Mouse (Mus musculus) gastrocnemius, adult 2 months (tissue): ENCODE measurements around the gene Cyct. TPM values are rescaled to one million over a fixed set of nuclear protein-coding genes. Genes with fewer than 3 reads are reported as not detected.
A peak's percentile ranks its signal among the peaks of the same experiment; 100 is the strongest.

Experiments used
- DNase-seq: peaks from one replicate; pipeline ENCODE4 v3.0.0; 2022
- H3K27ac ChIP-seq: fragments of 200-600 bp; 2 replicates; pipeline ENCODE4 v1.8.1; 2022; ENCODE audit warnings: mild to moderate bottlenecking
- H3K4me3 ChIP-seq: fragments of 200-600 bp; 2 replicates; pipeline ENCODE4 v1.8.1; 2022; ENCODE audit warnings: mild to moderate bottlenecking, moderate library complexity
- CTCF ChIP-seq: fragments of 200-600 bp; IDR thresholded peaks from 2 replicates; pipeline ENCODE4 v1.8.1; 2022; ENCODE audit warnings: antibody characterized with exemption, mild to moderate bottlenecking, moderate library complexity
- intact Hi-C: fragments of 180-260 bp; cut with DNase I; formaldehyde crosslinking; loops from one replicate; pipeline ENCODE4 v1.15.1; 2025
- total RNA-seq, 2 experiments: library from RNA; stranded (reverse); gene quantifications; 2 replicates each; pipeline ENCODE4 v1.2.3; 2021

Gene Cyct
- total RNA-seq, 2 experiments from 2014 or later: not detected

- peak; percentile 90 for DNase-seq
- TF ChIP-seq CTCF: peak; percentile 93
- Histone ChIP-seq H3K27ac (peak within 1 kb of the TSS; percentile 90), H3K4me3 (peak within 1 kb of the TSS; percentile 98)
- intact Hi-C loops: loop anchor here (1.0 to 10.0 kb wide), 2 partner anchors 215 to 248 kb away; no protein-coding TSS in a partner anchor
Observed at GRCm38 (mm10) chr2:76369821-76370655, 9.8 kb upstream of the Cyct start, which contains the start of gene Rbm45. TSS of gene Rbm45 (plus strand) at chr2:76369984.

DNA sequence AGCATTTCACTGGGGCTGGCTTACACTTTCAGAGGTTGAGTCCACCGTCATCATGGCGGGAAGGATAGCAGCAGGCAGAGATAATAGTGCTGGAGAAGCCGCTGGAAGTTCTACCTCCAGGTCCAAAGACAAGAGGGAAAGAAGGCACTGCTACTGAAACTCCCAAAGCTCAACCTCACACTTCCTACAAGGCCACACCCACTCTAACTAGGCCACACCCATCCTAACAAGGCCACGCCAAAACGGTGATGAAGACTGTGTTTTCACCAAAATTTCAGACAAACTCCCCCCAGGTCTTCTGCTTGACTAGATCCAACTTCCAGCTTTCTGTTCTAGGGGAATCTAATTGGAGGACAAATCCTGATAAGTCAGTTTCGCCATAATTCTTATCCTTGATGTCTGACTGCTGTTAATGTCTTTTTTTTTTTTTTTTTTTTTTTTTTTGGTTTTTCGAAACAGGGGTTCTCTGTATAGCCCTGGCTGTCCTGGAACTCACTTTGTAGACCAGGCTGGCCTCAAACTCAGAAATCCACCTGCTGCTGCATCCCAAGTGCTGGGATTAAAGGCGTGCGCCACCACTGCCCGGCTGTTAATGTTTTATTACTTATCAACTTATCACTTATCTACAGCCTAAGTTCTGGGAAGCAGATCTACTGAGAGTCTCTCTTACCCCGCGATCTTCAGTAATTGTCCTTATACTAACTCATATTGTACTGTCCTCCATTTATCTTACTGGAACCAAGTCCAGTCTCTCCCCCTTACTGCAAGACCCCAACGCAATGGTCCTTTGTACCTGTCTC is 8.8 kb upstream of the Cyct start:
- no peak overlapping the region for H3K4me3 ChIP-seq
- intact Hi-C loops: loop anchor here (1.0 to 10.0 kb wide), 2 partner anchors 216 to 249 kb away; no protein-coding TSS in a partner anchor
- DNase-seq: no peak
- TF ChIP-seq CTCF: no peak
- H3K27ac ChIP-seq: no peak overlapping the region; the same call in 1 of the 2 replicates

DNA sequence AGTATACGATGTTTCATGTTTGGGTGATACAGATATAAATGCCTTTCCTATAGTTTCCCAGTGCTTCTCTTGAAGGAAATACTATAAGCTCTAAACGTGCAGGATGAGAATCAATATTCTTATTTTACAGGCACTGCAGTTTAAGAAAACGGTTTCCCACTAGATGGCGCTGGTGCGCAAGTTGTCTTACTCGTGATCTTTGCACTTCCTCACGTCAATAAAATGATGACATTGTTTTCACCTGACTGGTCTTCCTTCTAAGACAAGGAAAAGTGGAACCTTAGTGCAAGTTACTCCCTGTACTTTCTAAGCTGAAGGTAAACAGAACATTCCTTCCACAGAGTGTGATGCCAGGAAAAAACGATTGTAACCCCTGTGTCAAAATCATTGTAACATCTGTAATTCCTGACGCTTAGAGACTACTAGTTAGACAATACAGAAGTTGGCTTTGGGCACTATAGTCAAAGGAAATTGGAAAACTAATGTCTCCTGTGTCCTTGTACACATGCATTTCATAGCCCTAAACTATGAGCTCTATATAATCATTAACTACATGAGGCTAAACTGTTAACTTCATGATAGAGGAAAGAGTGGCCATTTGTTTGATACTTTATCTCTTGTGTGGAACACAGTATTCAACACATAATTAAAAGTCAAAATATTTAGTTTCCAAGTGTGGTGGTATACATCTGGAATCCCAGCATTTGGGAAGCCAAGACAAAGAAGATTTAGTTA is 7.1 kb upstream of the Cyct start:
- intact Hi-C loops: loop anchor here (10.0 kb wide), 1 partner anchor 217 kb away; no protein-coding TSS in a partner anchor
- no peak overlapping the region for H3K4me3 ChIP-seq
- H3K27ac ChIP-seq: no peak overlapping the region
- DNase-seq: peak; percentile 85
- peak; percentile 87 for TF ChIP-seq CTCF

DNA sequence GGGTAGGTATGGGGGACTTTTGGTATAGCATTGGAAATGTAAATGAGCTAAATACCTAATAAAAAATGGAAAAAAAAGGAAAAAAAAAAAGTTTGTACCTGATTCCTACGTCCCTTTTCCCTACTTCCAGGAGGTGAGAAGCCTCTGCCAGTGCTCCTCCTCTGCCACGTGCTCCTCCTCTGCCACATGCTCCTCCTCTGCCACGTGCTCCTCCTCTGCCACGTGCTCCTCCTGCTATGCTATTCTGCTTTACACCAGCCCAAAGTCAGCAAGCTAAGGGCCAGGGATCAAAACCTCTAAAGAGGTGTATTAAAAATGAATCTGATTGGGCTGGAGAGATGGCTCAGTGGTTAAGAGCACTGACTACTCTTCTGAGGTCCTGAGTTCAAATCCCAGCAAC is 5.6 kb upstream of the Cyct start:
- no peak for DNase-seq
- no peak overlapping the region for H3K27ac ChIP-seq
- no peak overlapping the region for H3K4me3 ChIP-seq
- intact Hi-C loops: loop anchor here (10.0 kb wide), 1 partner anchor 219 kb away; no protein-coding TSS in a partner anchor
- no peak for TF ChIP-seq CTCF

DNA sequence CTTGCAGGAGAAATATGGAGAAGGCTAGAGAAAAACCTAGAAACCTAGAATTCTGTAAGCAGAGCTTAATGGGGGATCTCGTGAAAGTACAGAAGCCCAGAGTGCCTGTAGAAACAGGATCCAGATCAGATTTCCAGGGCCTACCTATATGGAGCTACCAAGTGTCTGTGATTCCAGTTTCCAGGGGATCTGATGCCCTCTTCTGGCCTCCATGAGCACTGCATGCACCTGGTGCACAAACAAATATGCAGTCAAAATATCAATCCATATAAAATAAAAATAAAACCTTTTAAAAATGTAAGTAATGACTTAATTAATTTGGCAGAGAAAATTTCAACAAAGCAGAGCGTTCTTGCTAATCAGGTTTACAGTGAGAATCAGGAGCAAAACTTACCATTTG is 1.9 kb upstream of the Cyct start:
- intact Hi-C loops: loop anchor here (10.0 kb wide), 1 partner anchor 223 kb away; no protein-coding TSS in a partner anchor
- TF ChIP-seq CTCF: peak; percentile 49
- no peak for DNase-seq
- no peak overlapping the region for H3K27ac ChIP-seq
- H3K4me3 ChIP-seq: no peak overlapping the region

- Histone ChIP-seq H3K4me3 (no peak overlapping the region), H3K27ac (no peak overlapping the region)
- no peak for TF ChIP-seq CTCF
- DNase-seq: no peak
- intact Hi-C loops: no loop called here
Observed at GRCm38 (mm10) chr2:76347839-76348238, 12.4 kb downstream of the Cyct start.

- intact Hi-C loops: no loop called here
- no peak overlapping the region for H3K4me3 ChIP-seq
- no peak for TF ChIP-seq CTCF
- H3K27ac ChIP-seq: no peak overlapping the region
- no peak for DNase-seq
Observed at GRCm38 (mm10) chr2:76342146-76342545, 18.1 kb downstream of the Cyct start.

GRCm38 (mm10) chr2:76338215-76339156 is 21.8 kb downstream of the Cyct start, which contains the start of gene Pde11a:
TSS of gene Pde11a (minus strand) at chr2:76338774.
- TF ChIP-seq CTCF: no peak
- H3K27ac ChIP-seq: no peak within 1 kb of the TSS
- DNase-seq: peak; percentile 23
- intact Hi-C loops: no loop called here
- peak within 1 kb of the TSS; percentile 65 for H3K4me3 ChIP-seq

GRCm38 (mm10) chr2:76334596-76334995 is 25.7 kb downstream of the Cyct start:
- Histone ChIP-seq H3K4me3 (no peak overlapping the region), H3K27ac (no peak overlapping the region)
- no peak for DNase-seq
- peak; percentile 18; the same call in 1 of the 2 replicates for TF ChIP-seq CTCF
- intact Hi-C loops: no loop called here

GRCm38 (mm10) chr2:76332161-76332805 is 28.0 kb downstream of the Cyct start:
- H3K4me3 ChIP-seq: no peak overlapping the region
- TF ChIP-seq CTCF: no peak
- no peak overlapping the region for H3K27ac ChIP-seq
- intact Hi-C loops: no loop called here
- no peak for DNase-seq

- TF ChIP-seq CTCF: no peak
- DNase-seq: no peak
- Histone ChIP-seq H3K4me3 (no peak overlapping the region), H3K27ac (no peak overlapping the region)
- intact Hi-C loops: no loop called here
Observed at GRCm38 (mm10) chr2:76330081-76330480, 30.2 kb downstream of the Cyct start.
